Mouse (Mus musculus) E14TG2a.4 (cell line): Measurements from ENCODE around the gene Slfn14.

Experiments used
- CTCF ChIP-seq: conservative IDR thresholded peaks from 2 replicates; pipeline ENCODE4 v1.5.1; 2014; ENCODE audit warnings: low read length
- NANOG ChIP-seq: IDR thresholded peaks from 2 replicates; pipeline ENCODE4 v1.6.1; 2014; ENCODE audit warnings: borderline replicate concordance, low read length, mixed read lengths
- POU5F1 ChIP-seq: IDR thresholded peaks from 2 replicates; pipeline ENCODE4 v1.6.1; 2014; ENCODE audit warnings: low read length, borderline replicate concordance

GRCm38 (mm10) chr11:83312471-83312870, 25.9 kb upstream of the Slfn14 start:
- TF ChIP-seq CTCF (no peak), POU5F1 (no peak), NANOG (no peak)
